Mouse (Mus musculus) MEL (cell line): ENCODE measurements around the gene Gm3417. TPM values are rescaled to one million over a fixed set of nuclear protein-coding genes. Genes with fewer than 3 reads are reported as not detected.
A peak's percentile ranks its signal among the peaks of the same experiment; 100 is the strongest.
"Not testable (repeated sequence)": the region's sequence is repeated elsewhere in the genome, so short reads cannot be mapped to it uniquely, and the experiment has no call there.

Experiments used
- DNase-seq: peaks from one replicate; pipeline ENCODE4 v3.0.0; 2011; ENCODE audit warnings: low read depth, low spot score
- H3K27ac ChIP-seq: 2 replicates; pipeline ENCODE4 v1.5.1; 2012; ENCODE audit warnings: low read depth, mild to moderate bottlenecking, control low read depth, low read length, moderate library complexity; ENCODE audit not compliant: control insufficient read depth
- H3K27me3 ChIP-seq, 2 experiments: fragments of 150-350 bp in 1 of 2; sonication (generic) in 1 of 2; 2 replicates each; pipeline ENCODE4 v1.6.1; 2012; ENCODE audit warnings: low read length in 2 of 2, mild to moderate bottlenecking in 2 of 2, improper control_type of control experiment in 1 of 2, moderate library complexity in 1 of 2; ENCODE audit not compliant: insufficient read depth in 2 of 2, control insufficient read depth in 1 of 2
- H3K36me3 ChIP-seq, 2 experiments: 2 replicates each; pipeline ENCODE4 v1.6.1; 2012 to 2014; ENCODE audit warnings: low read length in 2 of 2, improper control_type of control experiment in 1 of 2, inconsistent platforms in 1 of 2, mild to moderate bottlenecking in 1 of 2; ENCODE audit not compliant: insufficient read depth in 2 of 2, control insufficient read depth in 1 of 2
- H3K4me1 ChIP-seq, 2 experiments: fragments of 150-350 bp in 1 of 2; sonication (generic) in 1 of 2; 2 replicates each; pipeline ENCODE4 v1.6.1; 2012; ENCODE audit warnings: low read length in 2 of 2, improper control_type of control experiment in 1 of 2, mild to moderate bottlenecking in 1 of 2; ENCODE audit not compliant: insufficient read depth in 2 of 2, control insufficient read depth in 1 of 2
- H3K4me3 ChIP-seq, 2 experiments: fragments of 150-350 bp in 1 of 2; sonication (generic) in 1 of 2; 2 replicates each; pipeline ENCODE4 v1.5.1; 2012; ENCODE audit warnings: low read depth in 2 of 2, low read length in 2 of 2, mild to moderate bottlenecking in 2 of 2, moderate library complexity in 2 of 2, control low read depth in 1 of 2, improper control_type of control experiment in 1 of 2; ENCODE audit not compliant: control insufficient read depth in 1 of 2, insufficient read depth in 1 of 2
- H3K79me2 ChIP-seq: 2 replicates; pipeline ENCODE4 v1.6.1; 2012; ENCODE audit warnings: mild to moderate bottlenecking, low read length, moderate library complexity; ENCODE audit not compliant: control insufficient read depth, poor library complexity, insufficient read depth
- H3K9ac ChIP-seq: 2 replicates; pipeline ENCODE4 v1.6.1; 2012; ENCODE audit warnings: low read depth, mild to moderate bottlenecking, control low read depth, low read length, moderate library complexity; ENCODE audit not compliant: control insufficient read depth, poor library complexity, severe bottlenecking
- H3K9me3 ChIP-seq: fragments of 150-350 bp; sonication (generic); replicated peaks from 2 replicates; pipeline ENCODE4 v1.6.1; 2012; ENCODE audit warnings: mild to moderate bottlenecking, low read length, improper control_type of control experiment, moderate library complexity; ENCODE audit not compliant: insufficient read depth
- POLR2A ChIP-seq, 2 experiments: IDR thresholded peaks; 2 replicates each; pipeline ENCODE4 v1.6.1; 2011 to 2012; ENCODE audit warnings: low read length in 2 of 2, mild to moderate bottlenecking in 2 of 2, control low read depth in 1 of 2, improper control_type of control experiment in 1 of 2, low read depth in 1 of 2, moderate library complexity in 1 of 2; ENCODE audit not compliant: control insufficient read depth in 1 of 2, insufficient read depth in 1 of 2, poor library complexity in 1 of 2
- polyA plus RNA-seq, 2 experiments: library from polyadenylated mRNA; stranded (reverse) in 1 of 2; unstranded in 1 of 2; fragments of >175 nt in 1 of 2; fragments of >200 nt in 1 of 2; gene quantifications; 2 replicates each; pipeline versions ENCODE4 v1.2.1 to v1.2.4; 2012; ENCODE audit warnings: low replicate concordance in 2 of 2, low read depth in 1 of 2; ENCODE audit not compliant: insufficient read length in 2 of 2, insufficient read depth in 1 of 2, missing spikeins in 1 of 2
- total RNA-seq: library from RNA; depleted of rRNA; stranded (reverse); fragments of 300-350 nt; gene quantifications from 2 replicates; pipeline ENCODE4 v1.2.3, GENCODE M21; 2012

The Gm3417 gene
- total and polyA plus RNA-seq, 3 experiments, result 2.0 to 5.2 TPM; not detected in 1

GRCm38 (mm10) chr17:14977718-14978361 is 750 bp downstream of the Gm3417 start:
- not testable (repeated sequence) for H3K9me3 ChIP-seq, H3K79me2 ChIP-seq, H3K27me3 ChIP-seq, H3K36me3 ChIP-seq, H3K4me1 ChIP-seq, DNase-seq
- Histone ChIP-seq H3K4me3 (peak overlapping the region; percentile 44 to 87; a peak in 3 of 4 replicates), H3K27ac (peak overlapping the region; percentile 72), H3K9ac (peak overlapping the region; percentile 67)

DNA sequence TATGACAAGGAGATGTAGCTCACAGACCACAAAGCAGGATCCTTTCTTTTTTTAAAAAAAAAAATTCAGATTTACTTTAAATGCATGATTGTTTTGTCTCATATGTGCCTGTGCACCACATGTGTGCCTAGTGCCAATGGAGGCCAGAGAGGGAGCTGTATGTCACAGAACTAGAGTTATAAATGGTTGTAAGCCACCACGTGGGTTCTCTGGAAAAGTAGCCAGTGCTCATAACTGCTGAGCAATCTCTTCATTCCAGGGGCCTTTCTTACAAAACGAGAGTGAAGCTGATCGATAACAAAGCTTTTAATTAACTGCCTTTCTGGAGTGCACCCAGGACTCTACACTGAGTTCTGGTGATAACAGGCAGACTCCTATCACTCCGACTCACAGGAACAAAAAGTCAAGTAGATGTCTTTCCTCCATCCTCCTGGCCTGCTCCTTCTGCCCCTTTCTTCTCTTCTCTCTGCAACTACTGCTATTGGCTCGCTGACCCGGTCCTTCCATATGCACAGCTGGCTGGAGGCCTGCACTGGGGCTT is 10.1 kb downstream of the Gm3417 start:
- H3K9me3 ChIP-seq, H3K27ac ChIP-seq, H3K27me3 ChIP-seq: not testable (repeated sequence)

GRCm38 (mm10) chr17:14961557-14962154 is 16.9 kb downstream of the Gm3417 start:
- Histone ChIP-seq H3K79me2 (peaks cover 31% of the 10 kb centered on the region), H3K4me1 (peaks cover 9 to 16% of the 10 kb centered on the region in 2 experiments), H3K36me3 (peaks cover 16 to 24% of the 10 kb centered on the region in 2 experiments)
- not testable (repeated sequence) for H3K4me3 ChIP-seq, H3K9ac ChIP-seq, H3K9me3 ChIP-seq, H3K27me3 ChIP-seq, DNase-seq, H3K27ac ChIP-seq

More for the DNA sequence above, 10.1 kb downstream of the Gm3417 start:
- H3K9ac ChIP-seq, DNase-seq, H3K79me2 ChIP-seq, H3K4me1 ChIP-seq, H3K4me3 ChIP-seq, H3K36me3 ChIP-seq: not testable (repeated sequence)

- Histone ChIP-seq H3K36me3 (peaks cover 21 to 30% of the 10 kb centered on the region in 2 experiments), H3K79me2 (peaks cover 36% of the 10 kb centered on the region), H3K27ac (peak within 1 kb of the TSS; percentile 67), H3K4me1 (peaks cover 9 to 17% of the 10 kb centered on the region in 2 experiments), H3K9ac (peak within 1 kb of the TSS; percentile 98), H3K4me3 (peak within 1 kb of the TSS; percentile 71 to 99)
- H3K27me3 ChIP-seq, H3K9me3 ChIP-seq: not testable (repeated sequence)
- DNase-seq, result peak; percentile 20
- peak in 1 of 2 experiments; percentile 42; a peak in 1 of 4 replicates for TF ChIP-seq POLR2A (IDR thresholded peaks at IDR 0.05; ENCODE audit: control insufficient read depth in 1 of 2, insufficient read depth in 1 of 2, low read depth in 1 of 2, low read length in 2 of 2, poor library complexity in 1 of 2)
Measured at GRCm38 (mm10) chr17:14960951-14961556, 17.5 kb downstream of the Gm3417 start, which contains the start of gene Phf10. Gene Phf10 (minus strand): TSS chr17:14961273.
